Mouse (Mus musculus) liver, embryonic 16.5 days (tissue): Measurements from ENCODE around the gene Grm8. TPM values are rescaled to one million over a fixed set of nuclear protein-coding genes. Genes with fewer than 3 reads are reported as not detected.

Experiments
- ATAC-seq: fragments of 200-750 bp; cut with Nextera tagmentation; 2 replicates; pipeline ENCODE4 v1.8.0; 2017; ENCODE audit warnings: low read depth, mild to moderate bottlenecking, moderate number of reproducible peaks, moderate library complexity
- H3K27ac ChIP-seq: fragments of 300-500 bp; sonication (generic); 2 replicates; pipeline ENCODE4 v1.5.1; 2014; ENCODE audit warnings: mild to moderate bottlenecking, low read length
- H3K27me3 ChIP-seq: fragments of 300-500 bp; sonication (generic); 2 replicates; pipeline ENCODE4 v1.6.1; 2014; ENCODE audit warnings: low read depth, low read length, mixed read lengths; ENCODE audit not compliant: control insufficient read depth, insufficient read depth
- H3K36me3 ChIP-seq: fragments of 300-500 bp; sonication (generic); 2 replicates; pipeline ENCODE4 v1.6.1; 2014; ENCODE audit warnings: mild to moderate bottlenecking; ENCODE audit not compliant: control insufficient read depth, insufficient read depth
- H3K4me1 ChIP-seq: fragments of 300-500 bp; sonication (generic); 2 replicates; pipeline ENCODE4 v1.6.1; 2014; ENCODE audit warnings: low read depth, low read length, mixed read lengths; ENCODE audit not compliant: control insufficient read depth
- H3K4me2 ChIP-seq: fragments of 300-500 bp; sonication (generic); 2 replicates; pipeline ENCODE4 v1.6.1; 2014; ENCODE audit warnings: low read depth, low read length, mixed read lengths
- H3K4me3 ChIP-seq: fragments of 300-500 bp; sonication (generic); 2 replicates; pipeline ENCODE4 v1.5.1; 2014; ENCODE audit warnings: low read depth, mild to moderate bottlenecking, low read length
- H3K9ac ChIP-seq: fragments of 300-500 bp; sonication (generic); 2 replicates; pipeline ENCODE4 v1.6.1; 2014; ENCODE audit warnings: low read depth, low read length
- H3K9me3 ChIP-seq: fragments of 300-500 bp; sonication (generic); replicated peaks from 2 replicates; pipeline ENCODE4 v1.6.1; 2016; ENCODE audit warnings: low read length; ENCODE audit not compliant: control insufficient read depth
- WGBS: fragments of 180-500 bp; shearing (Covaris S2); extraction: QIAGEN DNeasy Blood & Tissue Kit; methylation state at CpG from one replicate; pipeline ENCODE4 v1.1.7; 2014; ENCODE audit not compliant: insufficient replicate concordance; 5-methylcytosine and 5-hydroxymethylcytosine counted together
- polyA plus RNA-seq: library from polyadenylated mRNA; unstranded; fragments of >200 nt; fragmentation: Nextera tagmentation; extraction: Ambion mirVana; gene quantifications from 2 replicates; pipeline ENCODE4 v1.2.1, GENCODE M21; 2015

Gene Grm8
- polyA plus RNA-seq, 1 experiment from 2014 or later: 0.02 TPM

- no peak for ATAC-seq
- Histone ChIP-seq H3K9ac (no peak overlapping the region), H3K27ac (no peak overlapping the region), H3K4me3 (no peak overlapping the region), H3K9me3 (no peaks in the 10 kb centered on the region), H3K27me3 (no peaks in the 10 kb centered on the region), H3K36me3 (no peaks in the 10 kb centered on the region), H3K4me2 (no peak overlapping the region), H3K4me1 (no peaks in the 10 kb centered on the region)
- WGBS: 46% methylated on average over 1 of the region's 1 CpGs
These were observed 788.7 kb downstream of the Grm8 start for GRCm38 (mm10) chr6:27346311-27346710.

GRCm38 (mm10) chr6:27340131-27340530 is 794.8 kb downstream of the Grm8 start:
- no peaks in the 10 kb centered on the region for H3K27me3 ChIP-seq
- no peaks in the 10 kb centered on the region for H3K4me1 ChIP-seq
- no peak overlapping the region for H3K27ac ChIP-seq
- no peak overlapping the region for H3K4me3 ChIP-seq
- no peaks in the 10 kb centered on the region for H3K36me3 ChIP-seq
- WGBS: 61% methylated on average over 4 of the region's 4 CpGs
- H3K9ac ChIP-seq: no peak overlapping the region
- no peak overlapping the region for H3K4me2 ChIP-seq
- ATAC-seq: no peak
- no peaks in the 10 kb centered on the region for H3K9me3 ChIP-seq

- WGBS: 23% methylated on average over 1 of the region's 1 CpGs
- Histone ChIP-seq H3K4me3 (no peak overlapping the region), H3K27me3 (no peaks in the 10 kb centered on the region), H3K4me2 (no peak overlapping the region), H3K36me3 (no peaks in the 10 kb centered on the region), H3K9me3 (no peaks in the 10 kb centered on the region), H3K4me1 (no peaks in the 10 kb centered on the region), H3K27ac (no peak overlapping the region), H3K9ac (no peak overlapping the region)
- no peak for ATAC-seq
These were observed 816.4 kb downstream of the Grm8 start for GRCm38 (mm10) chr6:27318575-27318974.

- no peaks in the 10 kb centered on the region for H3K27me3 ChIP-seq
- no peak overlapping the region for H3K4me3 ChIP-seq
- H3K9me3 ChIP-seq: no peaks in the 10 kb centered on the region
- H3K4me1 ChIP-seq: no peaks in the 10 kb centered on the region
- H3K27ac ChIP-seq: no peak overlapping the region
- 46% methylated on average over 3 of the region's 3 CpGs for WGBS
- no peak overlapping the region for H3K9ac ChIP-seq
- no peak overlapping the region for H3K4me2 ChIP-seq
- ATAC-seq: no peak
- no peaks in the 10 kb centered on the region for H3K36me3 ChIP-seq
These were observed 817.6 kb downstream of the Grm8 start for GRCm38 (mm10) chr6:27317422-27317821.

- Histone ChIP-seq H3K9ac (no peak overlapping the region), H3K36me3 (no peaks in the 10 kb centered on the region), H3K27ac (no peak overlapping the region), H3K4me3 (no peak overlapping the region), H3K9me3 (no peaks in the 10 kb centered on the region), H3K4me1 (no peaks in the 10 kb centered on the region), H3K4me2 (no peak overlapping the region), H3K27me3 (no peaks in the 10 kb centered on the region)
- ATAC-seq: no peak
- WGBS: 50% methylated on average over 1 of the region's 1 CpGs
These were observed 819.0 kb downstream of the Grm8 start for GRCm38 (mm10) chr6:27316018-27316417.

- Histone ChIP-seq H3K27me3 (no peaks in the 10 kb centered on the region), H3K9ac (no peak overlapping the region), H3K36me3 (no peaks in the 10 kb centered on the region), H3K27ac (no peak overlapping the region), H3K4me3 (no peak overlapping the region), H3K9me3 (no peaks in the 10 kb centered on the region), H3K4me1 (no peaks in the 10 kb centered on the region), H3K4me2 (no peak overlapping the region)
- WGBS: 75% methylated on average over 5 of the region's 5 CpGs
- ATAC-seq: no peak
These were observed 820.5 kb downstream of the Grm8 start for GRCm38 (mm10) chr6:27314273-27315009.

- no peak overlapping the region for H3K27ac ChIP-seq
- H3K4me3 ChIP-seq: no peak overlapping the region
- H3K4me2 ChIP-seq: no peak overlapping the region
- no peaks in the 10 kb centered on the region for H3K4me1 ChIP-seq
- no peaks in the 10 kb centered on the region for H3K27me3 ChIP-seq
- H3K9ac ChIP-seq: no peak overlapping the region
- H3K9me3 ChIP-seq: no peaks in the 10 kb centered on the region
- H3K36me3 ChIP-seq: no peaks in the 10 kb centered on the region
- ATAC-seq: no peak
These were observed 824.6 kb downstream of the Grm8 start for GRCm38 (mm10) chr6:27310401-27310800.

- WGBS: 68% methylated on average over 2 of the region's 2 CpGs
- Histone ChIP-seq H3K9ac (no peak overlapping the region), H3K4me1 (no peaks in the 10 kb centered on the region)
These were observed 829.6 kb downstream of the Grm8 start for GRCm38 (mm10) chr6:27305351-27305750.

GRCm38 (mm10) chr6:27264972-27265371 is 870.0 kb downstream of the Grm8 start:
- Histone ChIP-seq H3K4me2 (no peak overlapping the region), H3K36me3 (no peaks in the 10 kb centered on the region), H3K27ac (no peak overlapping the region), H3K4me3 (no peak overlapping the region), H3K4me1 (no peaks in the 10 kb centered on the region), H3K9me3 (no peaks in the 10 kb centered on the region), H3K9ac (no peak overlapping the region), H3K27me3 (no peaks in the 10 kb centered on the region)
- ATAC-seq: no peak

More at GRCm38 (mm10) chr6:27305351-27305750, 829.6 kb downstream of the Grm8 start:
- Histone ChIP-seq H3K4me3 (no peak overlapping the region), H3K9me3 (no peaks in the 10 kb centered on the region), H3K4me2 (no peak overlapping the region), H3K36me3 (no peaks in the 10 kb centered on the region), H3K27ac (no peak overlapping the region), H3K27me3 (no peaks in the 10 kb centered on the region)
- no peak for ATAC-seq
